Mouse (Mus musculus): ENCODE results near the gene Olfr16. TPM values are rescaled to one million over a fixed set of nuclear protein-coding genes. Genes with fewer than 3 reads are reported as not detected.

Gene Olfr16
- polyA plus RNA-seq, 1 experiment from 2014 or later: not detected

Other genes starting within 250 kb of the Olfr16 start
- gene Apcs, start 55.4 kb upstream of the Olfr16 start, polyA plus RNA-seq (2015; fragmentation: Nextera tagmentation; extraction: Ambion mirVana): not detected in 2 replicates
- gene Olfr1408, start 187.0 kb downstream of the Olfr16 start, polyA plus RNA-seq (2015; fragmentation: Nextera tagmentation; extraction: Ambion mirVana): not detected in 2 replicates
- 0.06 TPM in 1 of 2 replicates, not detected in the other for gene Olfr1406, start 240.2 kb downstream of the Olfr16 start, polyA plus RNA-seq (2015; fragmentation: Nextera tagmentation; extraction: Ambion mirVana)
- not detected in 2 replicates for gene Olfr218, start 247.4 kb downstream of the Olfr16 start, polyA plus RNA-seq (2015; fragmentation: Nextera tagmentation; extraction: Ambion mirVana)

Data from neural tube, embryonic 13.5 days (tissue).